Mouse (Mus musculus) right cerebral cortex, postnatal 4 days (tissue): ENCODE measurements around the gene Gm10720.
"Not testable (repeated sequence)": the region's sequence is repeated elsewhere in the genome, so short reads cannot be mapped to it uniquely, and the experiment has no call there.

Source experiments
- DNase-seq: peaks from one replicate; pipeline ENCODE4 v3.0.0-alpha.2; 2022

The Gm10720 gene

GRCm38 (mm10) chr9:3026136-3026535, 10.7 kb downstream of the Gm10720 start:
- DNase-seq: not testable (repeated sequence)

GRCm38 (mm10) chr9:3026741-3027140, 11.3 kb downstream of the Gm10720 start:
- not testable (repeated sequence) for DNase-seq

GRCm38 (mm10) chr9:3027200-3027599, 11.7 kb downstream of the Gm10720 start:
- not testable (repeated sequence) for DNase-seq

GRCm38 (mm10) chr9:3029276-3030000, 14.0 kb downstream of the Gm10720 start:
- DNase-seq: not testable (repeated sequence)

GRCm38 (mm10) chr9:3030677-3031318, 15.3 kb downstream of the Gm10720 start:
- not testable (repeated sequence) for DNase-seq

- DNase-seq: not testable (repeated sequence)
These were observed 18.8 kb downstream of the Gm10720 start, which contains the start of gene Gm17535 for GRCm38 (mm10) chr9:3034299-3034698. TSS of gene Gm17535 (plus strand) at chr9:3034599.

GRCm38 (mm10) chr9:3036577-3036976, 21.1 kb downstream of the Gm10720 start, which contains the start of gene Gm10715:
TSS of gene Gm10715 (plus strand) at chr9:3036877.
- not testable (repeated sequence) for DNase-seq

- not testable (repeated sequence) for DNase-seq
These were observed 22.7 kb downstream of the Gm10720 start for GRCm38 (mm10) chr9:3038161-3038560.
